Mouse (Mus musculus) brain, adult 2 months (tissue): ENCODE data around the gene Paf1.
A peak's percentile ranks its signal among the peaks of the same experiment; 100 is the strongest.

Source experiments
- DNase-seq: peaks from one replicate; pipeline ENCODE4 v3.0.0; 2011; ENCODE audit warnings: low read depth, low spot score

Gene Paf1

DNA sequence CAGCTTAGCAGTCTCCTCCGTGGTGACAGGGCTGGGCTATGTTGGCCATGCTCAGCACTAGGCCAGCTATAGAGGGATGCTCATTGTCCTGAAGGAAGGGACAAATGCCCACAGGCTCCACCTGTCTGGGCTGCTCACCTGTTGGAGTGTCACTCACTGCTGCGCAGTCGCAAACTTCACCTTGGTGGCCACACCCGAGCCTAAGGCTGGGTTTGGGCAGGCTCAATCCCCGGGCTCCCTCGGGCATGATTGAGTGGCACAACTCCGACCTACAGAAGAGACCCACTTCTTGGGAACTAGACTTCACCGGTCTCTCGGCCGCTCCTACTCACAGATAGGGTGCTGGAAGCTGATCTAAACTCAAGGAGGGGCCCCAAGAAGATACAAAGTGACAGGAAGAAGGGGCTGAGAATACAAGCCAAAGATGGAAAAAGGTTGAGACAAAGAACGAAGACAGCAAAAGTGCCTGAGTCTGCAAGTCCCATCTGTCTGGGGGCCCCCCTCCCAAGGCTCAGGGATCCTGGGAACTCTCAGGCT, 21.7 kb upstream of the Paf1 start:
- DNase-seq = no peak

DNA sequence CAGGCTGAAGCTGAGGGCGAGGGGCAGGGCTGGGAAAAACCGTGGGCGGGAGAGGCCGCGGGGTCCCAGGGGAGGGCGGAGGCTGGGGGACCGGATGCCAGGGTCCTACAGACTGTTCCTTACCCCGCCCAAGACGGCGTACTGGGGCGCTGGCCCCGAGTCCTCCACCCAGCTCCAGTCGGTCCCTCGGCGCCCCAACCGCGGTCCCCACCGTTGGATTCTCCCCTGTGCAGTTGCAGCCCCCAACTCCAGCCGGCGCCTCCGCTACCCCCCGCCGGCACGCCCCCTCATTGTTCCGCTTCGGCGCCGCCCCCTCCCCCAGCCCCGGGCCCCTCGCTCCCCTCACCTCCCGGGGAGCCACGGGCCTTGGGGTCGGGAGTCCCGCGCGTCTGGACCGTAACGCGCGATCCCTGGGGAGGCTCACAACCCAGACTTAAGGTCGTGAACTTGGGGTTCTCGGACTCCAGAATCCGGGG, 21.2 kb upstream of the Paf1 start:
- DNase-seq = no peak

DNA sequence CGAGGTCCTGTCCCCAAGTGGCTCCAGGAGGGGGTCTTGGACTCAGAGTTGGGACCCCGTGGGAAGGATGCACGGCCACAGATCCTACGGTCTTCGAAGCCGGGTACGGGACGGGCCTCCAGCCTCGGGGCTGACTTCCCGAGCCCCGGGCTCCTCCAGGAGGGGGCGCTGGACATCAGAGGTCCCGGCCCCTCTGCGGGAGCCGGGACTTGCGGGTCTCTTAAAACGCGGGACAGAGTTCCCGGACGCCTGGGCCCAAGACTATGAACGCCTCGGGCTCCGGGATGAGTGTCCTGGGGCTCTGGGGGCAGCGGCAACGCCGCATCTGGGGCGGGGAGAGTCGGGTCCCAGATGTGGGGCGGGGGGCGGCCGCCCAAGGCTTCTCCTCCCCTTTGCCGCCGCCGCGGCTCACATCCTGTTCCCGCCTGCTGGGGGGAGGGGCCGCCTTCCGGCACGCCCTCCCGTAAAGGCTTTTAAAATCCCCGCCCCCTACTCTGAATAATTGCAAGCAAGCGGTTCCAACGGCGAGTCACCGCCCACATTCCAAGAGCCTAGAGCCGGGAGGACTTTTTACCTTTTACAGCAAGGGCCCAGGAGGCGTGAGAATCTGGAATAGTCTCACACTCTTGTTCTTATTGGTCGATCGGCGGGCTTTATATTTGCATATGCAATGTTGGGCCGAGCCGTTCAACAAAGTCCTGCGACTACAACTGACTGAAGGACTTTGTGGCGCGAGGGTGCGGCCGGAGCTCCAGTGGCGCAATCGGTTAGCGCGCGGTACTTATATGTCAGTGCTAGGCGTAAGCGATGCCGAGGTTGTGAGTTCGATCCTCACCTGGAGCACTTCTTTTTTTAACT, 20.3 kb upstream of the Paf1 start, which contains the start of gene Plekhg2:
TSS of gene Plekhg2 (minus strand) at position 349 of the 858 bp plus-strand sequence.
- DNase-seq = peak; percentile 96

DNA sequence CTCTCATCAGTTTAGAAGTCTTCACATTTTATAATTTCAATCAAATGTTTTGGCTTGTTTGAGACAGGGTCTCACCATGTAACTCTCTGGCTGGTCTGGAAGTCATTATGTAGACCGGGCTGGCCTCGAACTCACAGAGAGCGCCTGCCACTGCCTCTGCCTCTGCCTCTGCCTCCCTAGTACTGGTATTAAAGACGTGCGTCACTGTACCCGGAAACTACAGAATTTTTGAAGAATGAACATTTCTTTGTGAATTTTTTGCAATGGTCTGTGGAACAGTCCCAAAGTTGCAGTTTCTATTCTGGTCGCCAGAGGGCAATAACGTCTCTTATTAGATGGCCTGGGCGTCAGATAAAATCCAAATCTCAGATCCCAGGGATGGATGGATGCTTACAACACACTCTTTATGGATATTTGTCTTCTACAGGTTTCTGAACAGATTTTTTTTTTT, 19.6 kb upstream of the Paf1 start:
- DNase-seq = peak; percentile 93

DNA sequence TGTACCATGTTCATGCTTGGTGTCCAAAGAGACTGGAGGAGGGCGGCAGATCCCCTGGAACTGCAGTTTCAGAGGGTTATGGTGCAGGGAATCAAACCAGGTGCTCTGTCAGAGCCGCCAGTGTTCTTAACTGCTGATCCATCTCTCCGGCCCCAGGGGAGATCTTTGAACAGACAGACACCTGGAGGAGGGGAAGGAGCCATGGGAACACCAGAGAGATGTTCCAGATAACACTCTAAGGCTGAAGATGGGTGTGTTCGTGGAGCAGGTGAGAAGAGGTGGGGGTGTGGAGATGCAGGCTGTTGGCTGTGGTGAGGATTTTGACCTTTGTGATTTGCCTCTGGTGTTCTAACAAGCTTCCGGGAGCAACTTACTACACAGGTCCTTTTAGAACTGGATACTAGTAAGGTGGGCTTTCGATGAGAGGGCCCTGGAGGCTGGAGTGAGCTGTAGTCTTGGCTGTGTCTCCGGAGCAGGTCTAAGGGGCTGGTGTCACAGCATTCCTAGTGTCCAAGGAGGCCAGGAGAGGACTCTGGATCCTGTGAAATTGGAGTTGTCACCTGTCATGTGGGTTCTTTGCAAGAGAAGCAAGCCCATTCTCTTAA, 18.8 kb upstream of the Paf1 start:
- no peak for DNase-seq

DNA sequence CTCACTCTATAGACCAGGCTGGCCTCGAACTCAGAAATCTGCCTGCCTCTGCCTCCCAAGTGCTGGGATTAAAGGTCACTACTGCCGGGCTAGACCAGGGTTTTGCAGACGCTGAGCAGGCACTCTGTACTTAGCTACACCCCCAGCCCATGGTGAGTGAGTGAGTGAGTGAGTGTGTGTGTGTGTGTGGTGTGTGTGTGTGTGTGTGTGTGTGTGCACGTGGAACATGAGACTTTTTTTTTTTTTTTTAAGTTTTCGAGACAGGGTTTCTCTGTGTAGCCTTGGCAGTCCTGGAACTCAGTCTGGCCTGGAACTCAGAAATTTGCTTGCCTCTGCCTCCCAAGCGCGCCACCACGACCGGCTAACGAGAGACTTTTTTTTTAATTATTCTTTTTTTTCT, 18.1 kb upstream of the Paf1 start:
- DNase-seq = no peak

DNA sequence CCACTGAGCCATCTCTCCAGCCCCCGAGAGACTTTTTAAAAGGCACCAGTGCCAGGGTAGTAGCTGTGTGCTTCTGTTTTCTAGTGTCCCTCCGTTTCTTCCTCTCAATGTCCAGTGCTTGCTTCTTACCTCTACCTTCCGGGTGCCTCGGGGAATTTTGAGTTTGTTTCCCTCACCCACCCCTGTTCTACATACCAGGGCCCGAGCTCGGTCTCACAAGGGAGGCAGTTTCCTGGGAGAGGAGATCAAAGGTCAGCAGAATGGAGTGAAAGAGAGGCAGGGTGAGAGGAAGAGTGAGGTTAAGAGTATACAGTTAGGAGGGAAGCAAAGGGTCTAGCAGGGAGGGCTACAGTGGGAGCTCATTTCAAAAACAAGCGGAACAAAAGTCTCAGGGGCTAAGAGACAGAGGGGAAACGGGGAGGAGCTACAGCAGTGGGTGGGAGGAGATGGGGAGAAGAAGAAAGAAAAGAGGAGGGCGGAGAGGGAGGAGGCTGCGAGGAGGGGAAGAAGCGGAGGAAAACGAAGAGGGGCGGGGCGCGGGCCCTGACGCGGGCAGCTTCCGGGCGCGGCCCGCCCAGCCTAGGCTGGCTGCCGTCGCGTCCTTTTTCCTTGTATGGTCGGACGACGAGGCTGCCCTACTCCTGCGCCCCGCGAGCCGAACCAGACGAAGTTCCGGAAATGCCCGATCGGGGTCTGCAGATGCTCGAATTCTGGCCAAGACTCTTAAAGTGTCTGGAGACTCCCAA, 17.4 kb upstream of the Paf1 start:
- peak; percentile 83 for DNase-seq

DNA sequence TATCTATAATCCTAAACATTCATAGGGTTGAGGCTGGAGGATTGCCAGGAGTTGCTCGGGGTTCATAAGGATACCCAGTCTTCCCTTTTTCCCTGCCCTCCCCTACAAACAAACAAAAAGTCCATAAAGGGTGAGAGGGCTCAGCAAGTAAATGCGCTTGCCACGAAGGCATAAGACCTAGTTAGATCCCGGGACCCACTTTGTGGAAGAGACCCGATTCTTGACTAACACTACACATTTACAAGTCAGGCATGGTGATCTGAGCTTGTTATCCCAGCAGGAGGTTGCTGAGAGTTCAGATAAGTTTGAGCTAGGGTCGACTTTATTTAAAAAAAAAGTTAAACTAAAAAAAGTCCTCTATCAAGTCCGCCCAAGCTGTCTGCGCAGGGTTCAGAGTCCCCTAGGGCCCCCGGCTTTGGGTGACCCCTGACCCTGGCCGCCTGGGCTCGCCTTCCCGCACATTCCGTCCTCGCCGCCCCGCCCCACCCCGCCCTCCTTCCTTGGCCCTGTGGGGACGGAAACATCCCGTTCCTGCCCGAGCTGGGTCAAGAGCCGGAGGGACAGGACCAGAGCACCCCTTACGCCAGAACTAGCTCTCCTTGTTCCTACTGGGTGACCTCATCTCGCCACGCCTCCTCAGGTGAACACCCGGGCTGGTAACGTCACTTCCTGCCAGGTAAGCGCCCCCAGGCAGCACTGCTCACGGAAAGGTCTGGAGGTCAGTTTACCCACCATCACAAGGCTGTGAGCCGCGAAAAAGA, 16.6 kb upstream of the Paf1 start:
- no peak for DNase-seq

DNA sequence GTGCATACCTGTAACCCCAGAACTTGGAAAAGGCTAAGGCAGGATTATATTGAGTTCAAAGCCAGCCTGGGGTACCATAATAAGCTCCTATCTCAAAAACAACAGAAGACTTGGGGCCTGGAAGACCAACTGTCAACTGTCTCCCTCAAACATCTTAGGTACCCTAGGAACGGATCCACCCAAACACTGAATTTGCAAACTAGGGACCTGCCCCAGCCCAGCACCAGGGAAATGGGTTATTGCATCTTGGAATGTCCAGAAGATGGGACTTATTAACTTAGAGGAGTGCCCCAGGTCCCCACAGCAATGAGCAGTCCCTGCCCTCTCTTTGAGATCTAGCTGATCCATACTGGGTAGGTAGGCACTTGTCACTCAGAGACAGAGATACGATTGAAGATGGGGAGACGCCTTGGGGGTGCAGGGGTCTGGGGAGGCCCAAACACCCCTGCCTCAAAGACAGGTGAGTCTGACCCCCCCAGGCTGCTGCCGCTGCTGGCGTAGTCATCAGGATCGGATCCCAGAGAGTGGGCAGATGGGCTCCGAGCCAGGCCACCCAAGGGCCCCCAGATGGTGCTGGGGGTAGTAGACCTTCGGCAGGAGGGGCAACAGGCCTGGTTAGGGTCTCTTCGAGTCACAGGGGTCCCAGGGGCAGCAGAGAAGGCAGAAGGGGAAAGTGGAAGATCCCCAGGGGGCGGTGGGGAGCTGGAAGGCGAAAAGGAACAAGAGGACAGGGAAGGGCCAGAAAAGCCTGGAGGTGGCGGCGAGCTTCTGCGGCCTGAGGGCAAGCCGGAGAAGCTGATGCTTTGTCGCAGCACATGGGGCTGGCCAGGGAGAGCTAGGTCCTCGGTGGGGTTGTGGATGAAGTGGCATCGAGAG, 15.3 kb upstream of the Paf1 start:
- no peak for DNase-seq

DNA sequence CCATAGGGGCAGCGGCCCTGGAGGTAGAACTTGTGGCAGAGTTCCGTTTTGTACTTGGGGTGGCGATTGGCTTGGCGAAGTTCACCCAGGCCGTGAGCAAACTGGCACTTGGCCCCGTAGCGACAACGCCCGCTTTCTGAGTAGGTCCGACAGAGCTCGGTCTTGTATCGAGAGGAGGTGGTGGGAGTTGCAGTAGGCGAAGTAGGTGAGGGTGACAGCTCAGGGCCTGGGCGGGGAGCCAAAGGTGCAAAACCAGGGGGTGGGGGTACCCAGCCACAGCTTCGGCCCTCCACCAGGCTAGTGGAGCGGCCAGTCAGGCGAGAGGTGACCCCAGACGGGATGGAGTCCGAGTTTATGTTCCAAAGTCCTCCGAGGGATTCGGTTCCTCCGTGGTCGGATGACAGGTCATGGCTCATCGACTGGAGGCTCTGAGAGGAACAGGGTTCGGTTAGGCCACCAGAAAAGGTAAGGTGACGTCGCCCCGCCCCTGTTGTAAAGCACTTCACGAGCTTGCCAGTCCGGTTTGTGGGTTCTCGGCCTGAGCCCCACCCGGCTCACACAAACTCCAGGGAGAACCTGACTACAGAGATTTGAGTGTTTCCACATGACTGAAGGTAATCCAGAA, 14.6 kb upstream of the Paf1 start:
- no peak for DNase-seq

DNA sequence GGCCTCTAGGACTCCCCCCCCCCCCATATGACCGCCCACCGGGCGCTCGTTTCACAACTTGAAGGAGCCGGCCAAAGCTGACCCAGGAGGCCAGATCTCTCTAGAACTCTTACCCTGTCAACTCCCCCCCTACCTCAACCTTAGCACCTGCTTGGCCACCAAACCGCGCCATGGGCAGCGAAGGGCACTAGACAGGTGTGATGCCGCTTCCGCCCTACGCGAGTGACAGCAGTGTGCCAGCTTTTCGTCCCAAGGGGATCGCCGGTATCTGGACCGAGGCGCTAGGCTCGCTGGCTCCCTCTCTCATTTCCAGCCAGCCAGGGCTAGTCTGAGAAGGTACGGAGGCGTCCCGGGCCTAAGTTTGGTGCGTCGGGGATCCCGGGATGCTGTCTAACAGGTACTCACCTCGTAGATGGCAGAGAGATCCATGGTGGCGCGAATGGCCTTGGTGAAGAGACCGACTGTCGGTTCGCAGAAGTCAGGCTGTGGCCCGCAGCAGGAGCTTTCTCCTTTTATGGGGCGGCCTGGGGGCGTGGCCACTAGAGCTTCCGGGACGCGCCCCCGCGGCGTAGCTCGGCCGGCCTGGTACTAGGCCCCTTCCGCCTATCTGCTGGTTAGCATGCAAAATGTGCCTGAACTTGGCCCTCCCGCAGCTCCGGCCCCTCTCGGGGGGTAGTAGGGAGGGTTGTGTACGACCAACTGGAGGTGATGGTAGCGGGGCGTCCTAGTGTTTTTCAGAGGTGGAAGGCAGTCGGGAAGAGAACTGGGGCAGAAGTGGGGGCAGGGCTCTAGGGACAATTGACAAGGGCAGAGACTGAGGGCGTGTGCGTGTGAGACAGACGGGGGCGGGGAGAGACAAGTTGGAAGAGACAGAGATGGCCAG, 13.7 kb upstream of the Paf1 start:
- peak; percentile 88 for DNase-seq

DNA sequence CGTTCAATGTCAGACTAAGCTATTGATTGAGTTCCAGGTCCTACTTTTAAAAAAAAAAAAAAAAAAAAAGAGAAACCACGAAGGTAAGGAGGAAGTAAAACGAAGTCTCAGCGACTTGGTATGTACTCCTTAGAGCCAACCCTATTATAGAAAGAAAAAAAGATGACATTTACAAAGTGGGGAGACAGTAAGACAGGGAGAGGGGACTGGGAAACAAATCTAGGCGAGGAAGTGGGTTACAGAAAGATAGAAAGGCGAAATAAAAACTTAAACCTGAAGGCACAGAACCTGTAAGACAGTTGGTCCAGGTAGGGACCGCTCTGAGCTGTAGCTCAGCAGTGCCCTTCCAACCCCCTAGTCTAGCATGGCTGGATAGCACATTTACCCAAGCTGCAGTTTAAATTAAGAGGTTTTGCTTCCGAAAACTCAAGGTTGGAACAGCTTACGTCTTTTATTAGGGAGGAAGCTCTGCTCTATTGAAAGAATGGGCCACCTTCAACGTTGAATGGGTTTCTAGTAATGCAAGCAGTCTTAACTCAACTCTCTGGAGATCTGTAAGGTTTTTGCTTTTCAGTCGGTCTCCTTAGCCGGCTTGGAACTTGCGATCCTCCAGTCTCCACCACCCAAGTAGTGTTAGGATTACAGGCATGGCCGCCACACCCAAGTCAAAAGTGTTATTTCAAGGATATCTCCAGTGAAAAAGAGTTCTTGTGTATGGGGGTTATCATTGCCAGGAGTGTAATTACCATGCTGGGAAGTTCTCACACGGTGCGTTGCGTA, 12.3 kb upstream of the Paf1 start, which contains the start of gene Zfp36:
TSS of gene Zfp36 (minus strand) at position 17 of the 780 bp plus-strand sequence.
- no peak for DNase-seq

DNA sequence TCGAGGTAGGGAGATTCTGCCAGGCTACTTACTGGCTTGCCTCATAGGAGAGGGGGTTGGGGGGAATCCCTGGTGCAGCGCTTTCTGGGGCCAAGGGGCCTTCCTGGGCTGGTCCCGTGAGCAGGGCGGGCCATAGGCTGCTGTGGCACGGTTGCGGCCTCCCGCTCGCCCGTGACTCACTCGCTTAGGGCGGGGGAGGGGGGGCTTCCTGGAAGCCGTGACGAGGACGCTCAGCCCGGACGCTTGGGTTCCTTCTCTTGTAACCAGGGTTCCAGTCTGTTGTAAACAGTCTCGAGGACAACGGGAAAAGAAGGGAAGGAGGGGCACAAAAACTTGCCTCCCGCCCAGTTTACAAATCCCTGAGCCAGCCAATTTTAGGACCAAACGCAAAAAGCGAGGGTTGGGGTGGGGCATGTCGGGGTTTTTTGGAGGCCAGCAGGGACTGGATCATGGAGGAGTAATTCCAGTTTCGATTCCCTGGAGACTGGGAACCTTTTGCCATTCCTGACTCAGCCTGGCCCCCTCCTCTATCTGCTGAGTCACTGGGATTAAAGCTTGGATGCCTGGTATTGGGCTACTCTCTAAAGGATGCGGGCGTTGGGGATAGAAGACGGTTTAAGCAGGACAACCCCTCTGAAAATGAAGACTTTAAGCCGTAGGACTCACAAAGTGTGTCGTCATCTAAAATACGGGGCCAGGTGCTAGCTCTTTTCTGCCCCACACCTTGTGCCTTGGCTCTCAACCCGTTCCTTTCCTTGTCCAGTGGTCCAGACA, 11.5 kb upstream of the Paf1 start:
- DNase-seq = peak; percentile 62

DNA sequence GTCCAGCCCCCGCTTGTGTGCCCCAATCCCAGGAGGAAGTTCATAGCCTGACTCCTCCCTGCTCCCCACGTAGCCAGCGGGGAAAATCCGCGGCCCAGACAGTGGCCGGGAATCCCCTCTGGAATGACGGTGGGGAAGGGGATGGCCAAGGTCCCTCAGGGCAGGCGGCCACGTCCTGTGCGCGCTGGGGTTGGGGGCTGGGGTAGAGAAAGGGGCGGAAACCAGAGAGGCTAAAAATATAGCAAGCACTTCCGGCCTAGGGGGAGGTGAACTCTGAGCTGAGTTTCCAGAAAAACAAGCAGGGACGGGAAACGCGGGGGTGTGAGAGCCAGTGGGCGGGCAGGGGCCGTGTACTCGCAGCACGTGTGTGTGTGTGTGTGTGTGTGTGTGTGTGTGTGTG, 10.8 kb upstream of the Paf1 start:
- peak; percentile 77 for DNase-seq

DNA sequence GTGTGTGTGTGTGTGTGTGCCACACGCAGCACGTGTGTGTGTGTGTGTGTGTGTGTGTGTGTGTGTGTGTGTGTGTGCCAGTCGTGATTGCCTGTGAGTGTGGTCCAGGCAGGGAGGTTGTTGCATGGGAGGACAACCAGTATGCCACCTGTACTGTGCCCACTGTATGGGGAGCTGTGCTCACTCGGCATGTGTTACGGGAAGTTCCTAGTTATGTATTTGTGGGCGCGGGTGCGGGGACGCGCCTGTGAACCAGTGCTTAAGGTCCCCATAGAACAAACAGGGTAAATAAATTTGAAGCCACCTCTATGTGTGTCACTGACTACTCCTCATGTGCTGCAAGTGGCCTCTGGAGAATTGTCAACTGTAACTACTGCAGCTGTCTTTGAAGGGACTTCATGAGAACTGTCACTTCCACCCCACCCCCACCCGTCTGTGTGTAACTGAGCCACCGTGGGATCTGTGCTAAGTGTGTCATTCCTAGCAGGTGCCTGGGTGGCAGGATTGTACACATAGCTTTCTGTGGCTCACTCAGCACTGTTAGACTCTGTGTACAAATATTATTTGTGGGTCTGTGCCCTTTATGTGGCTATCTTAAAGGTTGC, 10.3 kb upstream of the Paf1 start:
- DNase-seq = peak; percentile 78

DNA sequence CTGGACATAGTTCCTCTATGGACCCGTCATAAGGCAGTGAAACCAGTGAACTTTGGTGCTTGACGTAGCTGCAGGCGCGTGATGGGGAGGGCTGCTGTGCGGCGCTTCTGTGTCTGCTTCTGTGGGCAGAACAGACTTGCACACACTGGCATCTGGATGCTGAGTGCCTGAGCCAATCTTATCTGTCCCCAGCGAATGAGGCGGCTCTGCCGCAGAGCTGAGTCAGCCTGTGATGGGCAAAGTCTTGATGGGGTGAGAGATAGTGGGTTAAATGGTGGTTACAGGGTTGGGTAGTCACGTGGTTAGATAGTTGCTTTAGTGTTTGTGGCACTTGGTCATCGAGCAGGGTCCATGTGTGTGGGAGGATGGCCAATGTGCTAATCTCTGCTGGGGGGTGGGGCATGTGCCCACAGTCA, 9.8 kb upstream of the Paf1 start:
- peak; percentile 92 for DNase-seq

DNA sequence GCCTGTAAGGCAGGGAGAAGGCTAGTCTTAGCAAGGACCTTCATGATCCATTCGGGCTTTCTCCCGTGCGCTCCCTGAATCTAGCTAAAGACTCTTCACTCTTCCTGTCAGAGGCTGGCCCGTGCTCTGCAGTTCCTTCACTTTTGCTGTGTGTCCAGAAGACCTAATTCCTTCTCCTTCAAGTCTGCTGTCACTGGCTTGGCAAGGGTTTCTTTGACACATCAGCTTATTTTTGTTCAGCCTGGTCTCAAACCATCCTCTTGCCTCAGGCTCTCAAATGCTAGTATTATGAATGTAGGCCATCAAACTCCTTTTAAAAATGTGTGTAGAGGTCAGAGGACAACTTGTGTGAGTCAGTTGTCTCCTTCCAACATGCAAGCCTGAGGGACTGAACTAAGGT, 9.1 kb upstream of the Paf1 start:
- no peak for DNase-seq
